Mouse (Mus musculus): ENCODE results near the gene Rhox7a. TPM values are rescaled to one million over a fixed set of nuclear protein-coding genes. Genes with fewer than 3 reads are reported as not detected.
"Not testable (repeated sequence)": the region's sequence is repeated elsewhere in the genome, so short reads cannot be mapped to it uniquely, and the experiment has no call there.

The Rhox7a gene
- not detected in 2 replicates for polyA plus RNA-seq (2015; fragmentation: Nextera tagmentation; extraction: Ambion mirVana)

DNA sequence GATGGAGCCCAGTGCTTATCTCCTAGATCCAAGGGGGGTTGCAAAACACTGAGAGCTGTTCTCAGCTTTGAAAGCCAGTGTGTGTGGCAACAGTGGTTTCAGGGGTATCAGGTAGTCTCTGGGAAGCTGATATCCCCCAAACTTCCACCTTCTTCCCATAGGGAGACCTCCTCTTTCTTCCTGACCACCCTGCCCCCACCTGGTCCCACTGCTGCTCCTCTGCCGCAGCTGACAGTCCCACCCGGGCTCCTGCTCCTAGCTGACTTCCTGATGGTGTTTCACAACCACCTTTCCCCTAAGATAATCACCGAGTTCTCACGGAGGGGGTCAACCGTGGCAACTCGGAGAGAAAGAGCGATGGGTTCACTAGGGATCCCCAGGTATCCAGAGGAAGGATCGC is at the start of gene Rhox7a:
Rhox7a (plus strand) TSS at position 301 of the 400 bp plus-strand sequence.
- ATAC-seq (ENCODE audit: low FRiP score); H3K36me3 ChIP-seq; H3K4me1 ChIP-seq; H3K9me3 ChIP-seq (replicated peaks); H3K27ac ChIP-seq (replicated peaks); H3K4me3 ChIP-seq (replicated peaks); H3K4me2 ChIP-seq; H3K9ac ChIP-seq (replicated peaks); H3K27me3 ChIP-seq (replicated peaks): not testable (repeated sequence)
- 89% methylated on average over 8 of the region's 8 CpGs for WGBS

DNA sequence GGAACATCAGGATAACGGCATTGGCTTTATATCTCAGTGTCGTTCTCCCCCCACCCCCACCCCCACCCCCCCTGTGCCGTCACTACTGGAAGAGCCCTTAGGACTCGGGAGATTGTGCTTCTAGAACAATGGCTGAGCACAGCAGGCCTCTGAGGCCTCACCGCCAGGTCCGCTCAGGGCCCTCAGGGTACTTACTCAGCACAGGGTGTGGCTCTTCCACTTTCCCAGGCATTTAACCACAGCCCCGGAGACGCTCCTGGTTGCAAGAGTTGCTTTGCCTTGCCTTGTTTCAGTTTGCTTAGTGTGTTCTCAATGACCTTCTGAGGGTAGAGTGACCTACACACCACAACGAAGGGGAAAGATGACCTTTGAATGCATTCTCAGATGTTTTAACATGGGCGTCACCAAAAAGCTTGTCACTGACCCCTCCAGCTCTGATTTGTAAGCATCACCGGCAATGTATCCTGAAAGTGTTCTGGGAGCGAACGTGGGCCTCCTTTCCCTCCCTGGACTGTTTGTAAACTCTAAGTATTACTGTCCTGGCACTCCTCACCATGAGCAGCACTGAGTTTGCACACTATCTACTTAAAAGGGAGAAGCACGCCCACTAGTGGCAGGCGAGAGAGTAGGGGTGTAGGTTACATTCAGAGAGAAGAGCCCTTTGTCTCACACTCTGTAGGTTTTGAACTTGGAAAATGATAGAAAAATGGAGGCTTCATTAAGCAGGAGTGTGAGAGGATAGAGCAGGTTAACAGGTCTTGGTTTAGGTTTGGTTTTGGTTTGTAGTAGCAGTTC is 24.0 kb upstream of the Rhox7a start:
- H3K9me3 ChIP-seq (replicated peaks) = no peaks in the 10 kb centered on the region
- no peaks in the 10 kb centered on the region for H3K27me3 ChIP-seq (replicated peaks)
- no peaks in the 10 kb centered on the region for H3K4me1 ChIP-seq
- H3K4me2 ChIP-seq = no peak overlapping the region
- H3K36me3 ChIP-seq = no peaks in the 10 kb centered on the region
- no peak overlapping the region for H3K27ac ChIP-seq (replicated peaks)
- no peak overlapping the region for H3K4me3 ChIP-seq (replicated peaks)
- ATAC-seq (ENCODE audit: low FRiP score) = no peak
- H3K9ac ChIP-seq (replicated peaks) = no peak overlapping the region
- 85% methylated on average over 15 of the region's 15 CpGs for WGBS

DNA sequence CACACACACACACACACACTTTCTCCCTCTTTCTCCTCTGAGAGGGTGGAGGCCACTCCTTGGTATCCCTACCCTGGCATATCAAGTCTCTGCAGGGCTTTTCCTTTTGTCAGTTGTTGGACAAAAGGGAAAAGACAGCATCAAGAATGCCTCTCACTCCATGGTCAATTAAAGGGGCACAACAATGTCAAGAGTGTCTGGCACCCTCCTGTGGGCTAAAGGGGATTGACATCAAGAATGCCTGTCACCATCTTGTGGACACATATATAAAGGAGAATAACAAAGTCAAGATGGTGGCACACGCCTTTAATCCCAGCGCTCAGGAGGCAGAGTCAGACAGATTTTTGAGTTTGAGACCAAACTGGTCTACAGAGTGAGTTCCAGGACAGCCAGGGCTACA is 22.1 kb upstream of the Rhox7a start:
- 87% methylated on average over 2 of the region's 2 CpGs for WGBS
- H3K4me2 ChIP-seq = no peak overlapping the region
- H3K4me1 ChIP-seq = no peaks in the 10 kb centered on the region
- H3K9me3 ChIP-seq (replicated peaks) = no peaks in the 10 kb centered on the region
- H3K9ac ChIP-seq (replicated peaks) = no peak overlapping the region
- no peaks in the 10 kb centered on the region for H3K27me3 ChIP-seq (replicated peaks)
- H3K27ac ChIP-seq (replicated peaks) = no peak overlapping the region
- no peaks in the 10 kb centered on the region for H3K36me3 ChIP-seq
- no peak for ATAC-seq (ENCODE audit: low FRiP score)
- H3K4me3 ChIP-seq (replicated peaks) = no peak overlapping the region

DNA sequence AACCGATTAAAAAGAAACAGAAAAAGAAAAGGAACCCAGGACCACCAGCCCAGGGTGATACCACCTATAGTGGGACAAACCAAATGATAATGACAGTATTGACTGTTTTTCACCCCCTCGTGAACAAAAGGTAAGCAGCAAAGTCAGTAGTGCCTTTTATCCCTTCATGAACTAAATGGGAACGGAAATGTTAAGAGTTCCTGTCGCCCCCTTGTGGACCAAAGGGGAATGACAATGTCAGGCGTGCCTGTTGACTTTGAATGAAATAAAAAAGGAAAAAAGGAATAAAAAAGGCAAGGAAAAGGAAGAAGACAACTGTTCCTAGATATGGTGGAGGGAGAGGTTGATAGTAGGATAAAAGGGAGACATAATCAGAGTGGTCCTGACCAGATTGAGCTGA is 20.3 kb upstream of the Rhox7a start:
- no peaks in the 10 kb centered on the region for H3K36me3 ChIP-seq
- no peaks in the 10 kb centered on the region for H3K9me3 ChIP-seq (replicated peaks)
- no peak overlapping the region for H3K9ac ChIP-seq (replicated peaks)
- no peak overlapping the region for H3K4me3 ChIP-seq (replicated peaks)
- no peak for ATAC-seq (ENCODE audit: low FRiP score)
- no peak overlapping the region for H3K27ac ChIP-seq (replicated peaks)
- no peak overlapping the region for H3K4me2 ChIP-seq
- H3K27me3 ChIP-seq (replicated peaks) = no peaks in the 10 kb centered on the region
- 28% methylated on average over 5 of the region's 5 CpGs for WGBS
- H3K4me1 ChIP-seq = no peaks in the 10 kb centered on the region

DNA sequence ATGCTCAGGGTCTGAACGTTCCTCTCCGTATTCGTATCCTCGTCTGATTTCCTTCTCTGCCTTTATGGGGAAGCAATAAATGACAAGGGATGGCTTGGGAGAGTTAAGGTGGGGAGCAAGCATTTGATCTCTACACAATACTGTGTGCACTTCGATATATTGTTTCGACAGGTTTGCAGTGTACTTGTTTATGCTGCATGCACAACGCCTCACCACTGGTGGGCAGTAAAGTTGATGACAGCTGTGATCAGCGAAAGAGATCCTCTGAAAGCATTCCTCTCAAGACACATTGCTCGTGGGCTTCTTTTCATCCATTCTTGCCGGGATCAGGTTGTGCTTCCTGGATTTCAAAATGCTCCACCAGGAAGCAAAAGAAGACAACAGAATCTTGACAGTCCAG is 15.8 kb upstream of the Rhox7a start:
- no peaks in the 10 kb centered on the region for H3K9me3 ChIP-seq (replicated peaks)
- no peak overlapping the region for H3K9ac ChIP-seq (replicated peaks)
- no peaks in the 10 kb centered on the region for H3K36me3 ChIP-seq
- H3K4me1 ChIP-seq = no peaks in the 10 kb centered on the region
- H3K4me2 ChIP-seq = no peak overlapping the region
- 70% methylated on average over 10 of the region's 10 CpGs for WGBS
- ATAC-seq (ENCODE audit: low FRiP score) = peak; percentile 31; the same call in 1 of the 2 replicates
- H3K27ac ChIP-seq (replicated peaks) = no peak overlapping the region
- no peaks in the 10 kb centered on the region for H3K27me3 ChIP-seq (replicated peaks)
- H3K4me3 ChIP-seq (replicated peaks) = no peak overlapping the region

DNA sequence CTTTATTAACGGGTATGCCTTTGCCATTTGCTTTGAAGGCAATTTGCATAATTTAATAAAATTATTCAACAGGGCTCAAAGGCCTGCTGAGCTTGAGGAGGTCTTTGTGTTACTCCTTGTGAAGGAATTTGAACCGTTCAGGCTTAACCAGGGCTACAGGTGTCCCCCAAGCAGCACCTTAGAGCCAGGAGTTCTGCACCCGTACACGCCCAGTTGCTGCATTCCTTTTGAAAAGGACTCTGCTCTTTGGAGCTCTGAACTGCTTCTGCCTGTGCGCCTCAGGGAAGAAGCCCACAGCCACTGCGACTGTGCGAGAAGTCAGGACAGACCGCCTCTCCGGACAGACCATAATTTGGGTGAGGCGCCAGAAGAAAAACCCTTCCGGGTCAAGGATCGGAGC is 4.9 kb upstream of the Rhox7a start, which contains the start of gene Rhox6:
Rhox6 (plus strand) TSS at position 301 of the 400 bp plus-strand sequence.
- H3K27ac ChIP-seq (replicated peaks); H3K9me3 ChIP-seq (replicated peaks): not testable (repeated sequence)

DNA sequence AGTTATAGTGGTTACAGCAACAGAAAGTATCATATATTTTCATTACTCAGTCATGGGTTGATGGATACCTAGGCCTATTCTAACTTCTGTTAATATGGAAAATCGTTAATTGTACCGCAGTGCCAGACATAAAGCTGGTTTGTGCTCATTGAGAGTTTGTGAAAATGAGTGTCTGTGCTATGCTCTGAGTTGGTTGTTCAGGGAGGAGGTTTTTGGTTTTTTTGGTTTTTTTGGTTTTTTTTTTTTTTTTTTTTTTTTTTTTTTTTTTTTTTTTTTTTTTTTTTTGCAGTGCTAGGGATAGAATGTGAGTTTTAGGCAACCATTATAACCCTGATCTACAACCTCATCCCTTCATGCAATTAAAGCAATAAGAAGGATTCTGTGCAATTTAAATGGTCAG is 40.2 kb downstream of the Rhox7a start:
- H3K27me3 ChIP-seq (replicated peaks) = no peaks in the 10 kb centered on the region
- H3K4me3 ChIP-seq (replicated peaks) = no peak overlapping the region
- 97% methylated on average over 2 of the region's 2 CpGs for WGBS
- H3K36me3 ChIP-seq = no peaks in the 10 kb centered on the region
- no peak for ATAC-seq (ENCODE audit: low FRiP score)
- H3K9me3 ChIP-seq (replicated peaks) = no peaks in the 10 kb centered on the region
- H3K4me1 ChIP-seq = no peaks in the 10 kb centered on the region
- no peak overlapping the region for H3K4me2 ChIP-seq
- no peak overlapping the region for H3K27ac ChIP-seq (replicated peaks)
- no peak overlapping the region for H3K9ac ChIP-seq (replicated peaks)

More for the DNA sequence above, 4.9 kb upstream of the Rhox7a start, which contains the start of gene Rhox6:
- not testable (repeated sequence) for H3K4me3 ChIP-seq (replicated peaks); H3K9ac ChIP-seq (replicated peaks); H3K4me2 ChIP-seq; H3K4me1 ChIP-seq; H3K27me3 ChIP-seq (replicated peaks); ATAC-seq (ENCODE audit: low FRiP score); H3K36me3 ChIP-seq
- WGBS = 80% methylated on average over 4 of the region's 12 CpGs

DNA sequence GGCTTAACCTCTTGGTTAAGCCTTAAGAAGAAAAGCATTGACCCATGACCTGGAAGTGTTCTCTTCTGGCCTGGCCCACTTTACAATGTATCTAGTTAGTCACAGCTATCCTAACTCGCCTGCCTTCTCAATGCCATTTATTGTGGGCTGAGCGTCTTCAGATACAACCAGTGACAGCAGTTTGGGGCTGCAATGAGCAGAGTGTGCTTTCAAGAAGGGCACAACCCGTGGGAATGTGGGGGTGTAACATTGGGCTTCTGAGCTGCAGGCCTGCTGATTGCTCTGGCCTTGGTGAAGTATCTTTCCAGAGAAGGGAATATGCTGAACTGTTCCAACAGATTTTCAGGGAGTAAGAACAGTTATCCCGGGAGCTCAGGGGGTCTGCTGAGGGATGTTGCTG is 47.4 kb downstream of the Rhox7a start, which contains the start of gene Rhox8:
Rhox8 (minus strand) TSS at position 101 of the 400 bp plus-strand sequence.
- Histone ChIP-seq H3K4me2 (no peak within 1 kb of the TSS), H3K4me1 (no peaks in the 10 kb centered on the region), H3K36me3 (no peaks in the 10 kb centered on the region), H3K4me3 (replicated peaks) (no peak within 1 kb of the TSS), H3K9me3 (replicated peaks) (no peaks in the 10 kb centered on the region), H3K9ac (replicated peaks) (no peak within 1 kb of the TSS), H3K27ac (replicated peaks) (no peak within 1 kb of the TSS), H3K27me3 (replicated peaks) (no peaks in the 10 kb centered on the region)
- 64% methylated on average over 4 of the region's 4 CpGs for WGBS
- ATAC-seq (ENCODE audit: low FRiP score) = no peak

Other genes starting within 250 kb of the Rhox7a start
- not detected in 2 replicates for gene Rhox4f, start 224.0 kb upstream of the Rhox7a start, polyA plus RNA-seq (2015; fragmentation: Nextera tagmentation; extraction: Ambion mirVana)
- not detected in 2 replicates for gene Rhox3g, start 203.1 kb upstream of the Rhox7a start, polyA plus RNA-seq (2015; fragmentation: Nextera tagmentation; extraction: Ambion mirVana)
- not detected in 2 replicates for gene Rhox2g, start 188.2 kb upstream of the Rhox7a start, polyA plus RNA-seq (2015; fragmentation: Nextera tagmentation; extraction: Ambion mirVana)
- not detected in 2 replicates for gene Rhox4g, start 180.4 kb upstream of the Rhox7a start, polyA plus RNA-seq (2015; fragmentation: Nextera tagmentation; extraction: Ambion mirVana)
- not detected in 2 replicates for gene Rhox3h, start 162.9 kb upstream of the Rhox7a start, polyA plus RNA-seq (2015; fragmentation: Nextera tagmentation; extraction: Ambion mirVana)
- gene Rhox2h, start 158.4 kb upstream of the Rhox7a start, polyA plus RNA-seq (2015; fragmentation: Nextera tagmentation; extraction: Ambion mirVana) = not detected in 2 replicates
- 0.35 and 0.82 TPM in 2 replicates for gene Rhox5, start 26.8 kb upstream of the Rhox7a start, polyA plus RNA-seq (2015; fragmentation: Nextera tagmentation; extraction: Ambion mirVana)
- not detected in 2 replicates for gene Rhox6, start 4.8 kb upstream of the Rhox7a start, polyA plus RNA-seq (2015; fragmentation: Nextera tagmentation; extraction: Ambion mirVana)
- gene Rhox8, start 47.3 kb downstream of the Rhox7a start, polyA plus RNA-seq (2015; fragmentation: Nextera tagmentation; extraction: Ambion mirVana) = 0.15 TPM in 1 of 2 replicates, not detected in the other
- not detected in 2 replicates for gene Rhox7b, start 65.5 kb downstream of the Rhox7a start, polyA plus RNA-seq (2015; fragmentation: Nextera tagmentation; extraction: Ambion mirVana)
- not detected in 2 replicates for gene Rhox9, start 70.1 kb downstream of the Rhox7a start, polyA plus RNA-seq (2015; fragmentation: Nextera tagmentation; extraction: Ambion mirVana)
- gene Btg1-ps1, start 187.1 kb downstream of the Rhox7a start, polyA plus RNA-seq (2015; fragmentation: Nextera tagmentation; extraction: Ambion mirVana) = not detected in 2 replicates
- gene Btg1-ps2, start 211.4 kb downstream of the Rhox7a start, polyA plus RNA-seq (2015; fragmentation: Nextera tagmentation; extraction: Ambion mirVana) = not detected in 2 replicates
- not detected in 2 replicates for gene Rhox10, start 234.8 kb downstream of the Rhox7a start, polyA plus RNA-seq (2015; fragmentation: Nextera tagmentation; extraction: Ambion mirVana)

All from neural tube, embryonic 15.5 days (tissue).